Mouse (Mus musculus) cerebellum, adult 2 months (tissue): Measurements from ENCODE around the gene Cacna2d3.

ENCODE experiments used
- CTCF ChIP-seq: fragments of 200-500 bp; IDR thresholded peaks from 2 replicates; pipeline ENCODE4 v1.5.1; 2011; ENCODE audit warnings: low read depth, mild to moderate bottlenecking, control low read depth, low read length, moderate library complexity, borderline replicate concordance; ENCODE audit not compliant: insufficient read depth
- POLR2A ChIP-seq: fragments of 200-500 bp; IDR thresholded peaks from 2 replicates; pipeline ENCODE4 v1.6.1; 2011; ENCODE audit warnings: low read length, control low read depth, borderline replicate concordance; ENCODE audit not compliant: insufficient read depth

- TF ChIP-seq CTCF (peak; percentile 10; the same call in 1 of the 2 replicates), POLR2A (no peak)
Measured at GRCm38 (mm10) chr14:28958131-28959015, 763.3 kb downstream of the Cacna2d3 start.
